ENCODE assay signal across 8 mouse cellular contexts in the genomic region with DNA sequence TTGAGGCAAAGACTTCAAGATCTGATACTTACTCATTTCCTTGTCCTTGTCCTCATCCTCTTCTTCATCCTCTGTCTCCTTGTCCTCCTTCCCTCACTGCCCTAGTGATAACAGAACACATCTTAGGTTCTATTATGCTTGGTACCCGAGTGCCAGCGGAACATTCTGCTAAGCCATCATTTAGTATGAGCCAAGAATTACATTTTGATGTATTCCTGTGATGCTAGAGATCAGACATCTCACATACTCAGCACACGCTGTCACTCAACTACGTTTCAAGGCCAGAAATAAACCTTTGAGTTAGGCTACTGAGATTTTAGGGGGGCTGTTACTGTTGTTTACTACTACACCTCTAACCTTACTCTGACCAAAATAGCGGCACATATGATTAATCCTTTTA. TPM values are rescaled to one million over a fixed set of nuclear protein-coding genes. Genes with fewer than 3 reads are reported as not detected.
DNase-seq lines count a peak whose midpoint lies in the region; ATAC-seq and TF ChIP-seq lines count a peak whose summit lies in the region.

A gene (minus strand): TSS at position 101 of the 400 bp plus-strand sequence.

- TF ChIP-seq POLR2A in cortical plate, adult 2 months (IDR thresholded peaks at IDR 0.05; ENCODE audit: extremely low read depth, insufficient read depth, low read length) = no peak

- no peak within 1 kb of the TSS for H3K4me2 ChIP-seq in midbrain, postnatal 0 days (ENCODE audit: low read depth, low read length, poor library complexity, severe bottlenecking)

- H3K27me3 ChIP-seq in midbrain, postnatal 0 days (ENCODE audit: insufficient read depth, low read length) = no peaks in the 10 kb centered on the region

- H3K9ac ChIP-seq in midbrain, postnatal 0 days (replicated peaks; ENCODE audit: low read length, poor library complexity, severe bottlenecking) = no peak within 1 kb of the TSS

- no peak within 1 kb of the TSS for H3K27ac ChIP-seq in cortical plate, adult 2 months (ENCODE audit: insufficient read depth, low read length)
- no peak within 1 kb of the TSS for H3K27ac ChIP-seq in midbrain, postnatal 0 days (ENCODE audit: low read depth, low read length)

- no peak for ATAC-seq in midbrain, postnatal 0 days (ENCODE audit: low FRiP score)

- H3K9me3 ChIP-seq in midbrain, postnatal 0 days (ENCODE audit: low read length) = 0 out of 2 replicates have a peak, but pooled peaks cover 5% of the 10 kb centered on the region

- TF ChIP-seq CTCF in cortical plate, adult 2 months (IDR thresholded peaks at IDR 0.05; ENCODE audit: extremely low read depth, insufficient read depth, low read length) = no peak
- TF ChIP-seq CTCF in midbrain, postnatal 0 days (IDR thresholded peaks at IDR 0.05) = no peak

- no peak within 1 kb of the TSS for H3K4me3 ChIP-seq in cortical plate, adult 2 months (ENCODE audit: insufficient read depth, low read length)
- no peak within 1 kb of the TSS for H3K4me3 ChIP-seq in midbrain, postnatal 0 days (ENCODE audit: low read depth, low read length)

- WGBS in midbrain, postnatal 0 days = 82% methylated on average over 5 of the region's 5 CpGs

- H3K4me1 ChIP-seq in cortical plate, adult 2 months (ENCODE audit: control insufficient read depth, insufficient read depth, low read length) = no peaks in the 10 kb centered on the region
- H3K4me1 ChIP-seq in midbrain, postnatal 0 days (ENCODE audit: insufficient read depth, low read length) = no peaks in the 10 kb centered on the region

- H3K36me3 ChIP-seq in midbrain, postnatal 0 days (ENCODE audit: insufficient read depth, low read length) = no peaks in the 10 kb centered on the region

- DNase-seq in layer of hippocampus, adult 8-10 months (ENCODE audit: low spot score in 2 of 2) = no peak
- no peak for DNase-seq in layer of hippocampus, adult 9-10 months (ENCODE audit: low spot score)
- DNase-seq in heart, adult 8-10 months (ENCODE audit: low spot score) = no peak
- DNase-seq in layer of hippocampus, postnatal 25 days (ENCODE audit: extremely low spot score in 1 of 2, low spot score in 1 of 2) = no peak
- DNase-seq in midbrain, postnatal 0 days (ENCODE audit: low spot score) = no peak
- DNase-seq in right cerebral cortex, postnatal 36 days (ENCODE audit: low spot score in 2 of 2) = no peak
- DNase-seq in natural killer cell, adult 2 months (ENCODE audit: low spot score in 2 of 2) = no peak

RNA-seq across cellular contexts. Expression of the gene that starts here (rescaled TPM):
- total RNA-seq in layer of hippocampus, adult 8-10 months (2022) = 10 to 100 TPM; 61.6 to 75.9 (median 74.3) TPM
- polyA plus RNA-seq in cortical plate, adult 2 months (2012; rRNA removed) = 34.6 and 35.8 TPM in 2 replicates
- total RNA-seq in heart, adult 8-10 months (2022) = 10 to 100 TPM; 25.6 to 29.2 (median 26.2) TPM
- total RNA-seq in layer of hippocampus, postnatal 25 days (2021) = 10 to 100 TPM; 57.8 to 63.8 TPM
- 37.2 and 38.5 TPM in 2 replicates for total RNA-seq in midbrain, postnatal 0 days (2014; rRNA removed)
- 50.5 and 50.9 TPM in 2 replicates for polyA plus RNA-seq in midbrain, postnatal 0 days (2015; fragmentation: Nextera tagmentation; extraction: Ambion mirVana)
